Mouse (Mus musculus): ENCODE results near the gene Nr1h3.

The Nr1h3 gene

GRCm38 (mm10) chr2:91143401-91143800 lies 59.2 kb downstream of the Nr1h3 start:
- in situ Hi-C loops (cut with MboI; ENCODE audit: low sequenced_read_pairs) = no loop called here

- in situ Hi-C loops (cut with MboI; ENCODE audit: low sequenced_read_pairs) = no loop called here
Measured at GRCm38 (mm10) chr2:91142920-91143319, 59.7 kb downstream of the Nr1h3 start.

GRCm38 (mm10) chr2:91139764-91140163 lies 62.9 kb downstream of the Nr1h3 start:
- in situ Hi-C loops (cut with MboI; ENCODE audit: low sequenced_read_pairs) = no loop called here

GRCm38 (mm10) chr2:91139311-91139710 lies 63.3 kb downstream of the Nr1h3 start:
- in situ Hi-C loops (cut with MboI; ENCODE audit: low sequenced_read_pairs) = no loop called here

GRCm38 (mm10) chr2:91137481-91137880 lies 65.2 kb downstream of the Nr1h3 start:
- in situ Hi-C loops (cut with MboI; ENCODE audit: low sequenced_read_pairs) = no loop called here

- in situ Hi-C loops (cut with MboI; ENCODE audit: low sequenced_read_pairs) = no loop called here
Measured at GRCm38 (mm10) chr2:91136513-91137412, 65.9 kb downstream of the Nr1h3 start.

Data from CH12F3 (cell line).